Mouse (Mus musculus) brain, adult 2 months (tissue): ENCODE results near the gene Pacrg.

Experiments used
- DNase-seq: peaks from one replicate; pipeline ENCODE4 v3.0.0; 2011; ENCODE audit warnings: low read depth, low spot score

Pacrg gene

GRCm38 (mm10) chr17:10378467-10379175, 461.5 kb downstream of the Pacrg start:
- peak; percentile 75 for DNase-seq

DNA sequence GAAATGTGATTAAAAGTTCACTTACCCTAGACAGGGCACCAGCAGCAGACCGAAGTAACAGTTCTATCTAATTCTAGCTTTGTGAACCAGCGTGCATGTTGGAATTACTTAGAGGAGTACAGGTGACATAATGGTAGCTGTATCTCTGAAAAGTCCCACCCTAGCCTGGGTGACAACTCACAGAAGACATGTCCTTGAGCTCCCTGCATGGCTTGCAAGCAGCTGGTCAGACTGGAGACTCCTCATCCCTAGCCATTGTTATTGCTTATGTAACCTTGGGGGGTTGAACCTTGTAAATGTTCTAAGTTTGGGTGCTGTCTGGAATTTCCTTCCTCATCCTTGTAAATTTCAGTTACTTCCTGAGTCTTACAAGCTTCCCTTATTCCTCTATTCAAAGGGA, 462.5 kb downstream of the Pacrg start:
- no peak for DNase-seq

DNA sequence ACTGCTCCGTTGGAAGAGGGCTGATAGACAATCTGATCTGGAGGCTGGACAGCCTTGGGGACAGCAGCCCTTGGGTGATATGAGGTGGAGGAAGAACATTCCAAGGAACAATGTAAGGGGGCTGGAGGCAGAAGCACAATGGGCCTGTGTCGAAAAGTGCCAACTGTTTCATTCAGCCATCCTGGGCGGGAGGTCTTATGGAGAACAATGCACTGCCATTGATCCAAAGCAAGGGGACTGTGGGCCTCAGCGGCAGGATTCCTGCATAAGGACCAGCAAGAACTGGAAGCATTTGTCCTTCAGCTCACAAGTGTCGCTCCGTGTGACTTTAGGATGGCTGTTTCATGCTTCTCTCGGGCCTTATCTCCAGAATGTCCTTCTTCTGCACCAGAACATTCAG, 465.8 kb downstream of the Pacrg start:
- DNase-seq: peak; percentile 43

DNA sequence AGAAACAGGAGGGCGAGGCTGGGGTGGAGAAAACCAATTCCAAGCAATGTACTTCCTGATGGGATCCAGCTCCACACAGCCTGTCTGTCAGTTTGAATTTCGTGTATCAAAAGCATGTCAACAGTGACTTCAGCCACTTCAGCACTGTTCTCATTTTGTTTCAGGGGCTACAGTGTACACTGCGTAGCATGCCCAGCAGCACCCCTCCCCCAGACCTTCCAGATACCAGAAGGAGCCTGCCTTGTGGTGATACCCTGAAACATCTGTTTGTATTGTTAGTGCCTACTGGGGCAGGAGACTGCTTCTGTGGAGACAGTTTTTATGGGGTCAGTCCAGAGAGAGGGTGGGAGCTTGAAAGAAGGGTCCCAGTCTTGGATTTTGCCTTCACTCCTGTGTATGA, 466.4 kb downstream of the Pacrg start:
- no peak for DNase-seq

DNA sequence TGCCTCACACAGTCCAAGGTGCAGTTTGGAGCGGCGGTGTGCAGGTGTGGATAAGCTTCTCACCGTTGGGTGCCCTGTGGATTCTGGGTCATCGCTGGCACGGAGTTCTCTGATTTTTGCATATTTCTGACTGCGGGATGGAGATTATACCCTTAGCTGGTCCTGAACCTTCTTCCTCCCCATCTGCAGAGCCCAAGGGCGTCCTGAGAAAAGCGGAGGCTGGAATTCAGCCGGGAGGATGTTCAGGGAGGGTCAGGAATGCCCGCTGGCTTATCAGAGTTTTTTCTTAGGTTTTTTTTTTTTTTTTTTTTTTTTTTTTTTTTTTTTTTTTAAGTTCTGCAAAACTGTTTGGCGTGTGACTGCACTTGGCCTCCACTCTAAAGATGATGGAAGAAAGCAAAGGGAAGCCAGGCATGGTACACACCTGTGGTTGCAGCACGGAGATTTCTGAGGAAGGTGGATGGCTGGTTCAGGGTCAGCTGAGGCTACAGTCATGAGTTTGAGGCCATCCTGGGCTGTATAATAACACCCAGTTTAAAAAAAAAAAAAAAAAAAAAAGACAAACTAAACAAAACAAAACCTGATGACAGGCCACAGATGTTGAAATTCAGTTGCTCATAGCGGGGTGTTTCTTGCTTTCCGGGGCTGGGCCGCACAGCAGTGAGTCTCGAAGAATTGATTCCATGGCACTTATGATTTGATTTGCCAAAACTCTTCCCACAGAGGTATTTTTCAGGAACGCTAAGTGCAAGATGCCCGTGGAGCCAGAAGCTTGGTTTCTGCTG, 467.9 kb downstream of the Pacrg start:
- no peak for DNase-seq

DNA sequence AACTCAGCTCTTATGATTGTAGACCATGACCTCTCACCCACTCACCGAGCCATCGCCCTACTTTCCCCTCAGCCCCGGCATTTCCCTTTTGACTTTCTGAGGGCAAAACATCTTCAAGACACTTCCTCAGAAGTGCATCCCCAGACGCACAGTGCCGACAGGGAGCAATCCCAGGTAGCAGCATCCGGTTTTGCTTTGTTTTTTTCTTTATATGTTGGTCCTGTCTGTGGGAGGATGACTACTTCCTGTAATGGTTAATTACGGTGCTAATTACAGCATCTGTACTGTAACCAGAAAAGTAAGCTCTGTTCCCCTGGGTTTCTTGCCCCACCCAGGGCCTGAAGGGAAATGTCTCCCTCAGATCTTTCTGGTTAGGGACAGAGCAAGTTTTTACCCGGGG, 468.6 kb downstream of the Pacrg start:
- DNase-seq: no peak

- DNase-seq: peak; percentile 51
These were observed 469.4 kb downstream of the Pacrg start for GRCm38 (mm10) chr17:10370660-10371130.

DNA sequence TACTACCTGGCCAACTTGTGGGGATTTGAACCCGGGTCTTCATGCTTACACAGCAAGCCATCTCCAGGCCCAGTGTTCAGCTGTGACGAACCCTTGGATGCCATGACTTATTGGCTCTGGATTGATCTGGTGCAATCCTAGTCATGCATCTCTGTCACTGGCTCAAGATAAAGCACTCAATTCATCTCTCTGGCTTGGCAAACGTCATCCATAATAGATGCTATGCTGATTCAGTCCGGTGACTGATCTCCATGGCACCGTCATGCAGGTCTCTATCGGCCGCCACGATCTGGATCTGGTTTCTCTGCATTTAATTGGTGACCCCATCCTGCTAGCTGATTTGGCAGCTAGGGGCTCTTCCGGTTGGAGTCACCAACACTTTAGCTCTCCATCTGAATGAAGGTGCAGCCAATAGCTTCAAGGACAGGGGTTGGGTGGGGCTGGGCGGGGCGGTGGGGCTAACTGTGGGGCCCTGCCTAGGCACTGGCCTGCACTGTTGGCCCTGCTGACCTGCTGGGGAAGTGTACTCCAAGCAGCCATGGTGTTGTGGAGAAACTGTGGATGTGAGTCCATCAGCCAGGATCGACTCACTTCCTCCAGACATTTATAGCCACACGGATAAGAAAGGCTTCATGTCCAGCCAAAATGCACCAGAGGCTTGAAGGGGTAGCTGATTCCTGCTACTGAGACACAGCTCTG, 470.0 kb downstream of the Pacrg start:
- peak; percentile 53 for DNase-seq

DNA sequence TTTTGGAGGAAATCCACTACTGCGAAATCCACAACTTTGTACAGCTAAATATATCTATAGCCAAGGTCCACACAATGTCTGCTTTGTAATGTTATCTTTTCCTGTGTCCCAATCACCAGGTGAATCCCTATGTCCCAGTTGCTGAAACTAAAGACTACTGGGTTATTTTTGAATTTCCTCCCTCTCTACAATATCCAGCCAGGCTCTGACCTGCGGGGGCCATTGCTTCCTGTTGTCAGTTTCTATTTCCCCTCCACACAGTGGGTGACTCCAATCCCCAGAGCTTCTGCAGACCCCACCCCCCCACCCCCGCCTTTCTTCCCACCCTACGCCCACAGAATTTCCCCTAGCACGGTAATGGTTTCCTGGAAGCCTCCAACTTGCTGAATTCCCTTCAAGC, 473.1 kb downstream of the Pacrg start:
- DNase-seq: peak; percentile 13

- no peak for DNase-seq
These were observed 473.5 kb downstream of the Pacrg start for GRCm38 (mm10) chr17:10366577-10366976.

DNA sequence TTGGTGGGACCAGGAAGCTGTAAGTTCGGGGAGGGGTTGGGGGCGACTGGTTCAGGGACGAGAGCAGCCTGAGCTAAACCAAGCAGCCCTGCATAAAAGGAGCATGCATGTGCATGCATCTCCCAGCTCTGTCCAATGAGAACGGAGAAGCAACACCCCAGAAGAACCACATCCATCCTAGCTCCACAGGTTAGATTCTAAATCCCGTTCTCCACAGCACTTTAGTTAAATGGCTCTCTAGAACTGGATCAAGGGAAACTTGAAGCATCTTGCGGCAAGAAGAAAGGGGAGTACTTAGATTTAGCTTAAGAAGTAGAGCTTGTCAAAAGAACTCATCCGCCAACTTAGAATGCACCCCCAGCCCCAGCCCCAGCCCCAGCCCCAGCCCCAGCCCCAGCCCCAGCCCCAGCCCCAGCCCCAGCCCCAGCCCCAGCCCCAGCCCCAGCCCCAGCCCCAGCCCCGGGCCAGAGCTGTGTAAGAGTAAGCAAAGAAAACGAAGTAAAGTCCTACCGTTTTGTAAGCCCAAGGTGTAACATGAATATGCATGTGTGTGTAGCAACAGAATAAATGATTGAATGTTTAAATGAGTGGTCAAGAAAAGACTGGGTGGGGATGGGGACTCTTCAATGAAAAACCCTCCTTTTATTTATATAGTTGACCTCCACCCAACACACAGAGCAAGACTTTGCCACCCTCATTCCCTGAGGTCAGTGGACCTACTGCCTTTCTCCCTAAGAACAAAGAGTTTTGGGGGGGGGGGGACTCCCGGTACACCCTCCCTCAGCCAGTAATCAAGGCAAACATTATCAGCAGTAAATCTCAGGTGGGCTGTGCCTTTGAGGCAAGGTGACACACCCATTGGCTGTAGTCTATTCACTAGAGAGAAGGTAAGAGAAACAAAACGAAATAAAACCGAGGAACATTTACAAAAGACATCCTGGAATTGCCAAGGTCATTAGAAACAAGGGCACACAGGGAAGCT, 474.3 kb downstream of the Pacrg start:
- no peak for DNase-seq

DNA sequence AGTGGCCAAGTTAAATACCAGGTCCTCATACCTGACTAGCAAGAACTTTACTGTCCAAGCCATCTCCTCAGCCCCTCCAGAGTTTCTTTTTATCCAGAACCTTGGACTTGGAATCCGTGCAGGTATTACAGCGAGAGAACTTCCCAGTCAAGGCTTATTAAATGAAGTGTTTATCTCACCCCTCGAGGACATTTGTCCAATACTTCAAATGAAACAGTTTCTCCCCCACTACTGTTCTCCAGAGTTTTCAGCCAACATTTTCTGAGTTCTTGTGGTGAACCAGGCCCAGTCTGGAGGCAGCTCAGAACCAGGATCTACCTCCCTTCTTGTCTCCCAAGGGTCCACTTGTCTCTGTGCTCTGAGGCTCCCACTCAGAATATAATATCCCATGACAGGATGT, 477.0 kb downstream of the Pacrg start:
- no peak for DNase-seq

DNA sequence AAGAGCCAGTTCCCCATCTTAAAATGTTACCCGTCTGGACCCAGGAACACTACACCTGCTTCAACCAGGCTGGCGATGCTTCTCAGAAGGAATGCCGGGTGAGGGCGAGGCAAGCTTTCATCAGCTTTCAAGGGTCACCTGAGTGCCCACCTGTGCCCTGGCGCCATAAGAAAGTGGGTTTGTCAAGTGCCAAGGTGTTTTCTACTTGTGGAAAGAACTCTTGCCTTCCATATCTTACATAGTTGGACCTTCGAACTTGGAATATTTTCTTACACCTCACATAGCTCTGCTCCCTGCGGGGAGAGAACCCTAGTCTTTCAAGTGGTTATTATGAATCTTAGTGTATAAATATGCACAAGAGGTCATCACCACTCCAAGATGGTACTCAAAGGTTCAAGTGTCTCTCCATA, 478.2 kb downstream of the Pacrg start:
- DNase-seq: no peak

DNA sequence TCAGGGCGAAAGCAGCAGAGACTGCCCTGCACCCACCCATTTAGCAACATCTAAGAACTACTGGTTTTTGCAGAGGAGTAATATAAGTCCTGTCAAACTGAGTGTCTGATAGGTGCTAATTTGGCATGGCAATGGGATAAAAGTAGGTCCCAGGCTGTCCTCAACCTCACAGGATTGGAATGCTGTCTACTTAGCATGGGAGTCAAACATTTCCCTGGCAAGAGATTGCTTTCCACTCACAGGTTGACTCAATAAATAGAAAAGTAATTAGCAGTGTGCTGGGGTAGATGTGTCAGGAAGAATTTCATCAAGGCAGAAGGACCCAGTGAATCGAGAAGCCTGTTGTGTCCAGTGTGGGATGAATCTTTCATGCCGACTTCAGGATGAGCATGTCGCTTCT, 479.4 kb downstream of the Pacrg start:
- DNase-seq: no peak

DNA sequence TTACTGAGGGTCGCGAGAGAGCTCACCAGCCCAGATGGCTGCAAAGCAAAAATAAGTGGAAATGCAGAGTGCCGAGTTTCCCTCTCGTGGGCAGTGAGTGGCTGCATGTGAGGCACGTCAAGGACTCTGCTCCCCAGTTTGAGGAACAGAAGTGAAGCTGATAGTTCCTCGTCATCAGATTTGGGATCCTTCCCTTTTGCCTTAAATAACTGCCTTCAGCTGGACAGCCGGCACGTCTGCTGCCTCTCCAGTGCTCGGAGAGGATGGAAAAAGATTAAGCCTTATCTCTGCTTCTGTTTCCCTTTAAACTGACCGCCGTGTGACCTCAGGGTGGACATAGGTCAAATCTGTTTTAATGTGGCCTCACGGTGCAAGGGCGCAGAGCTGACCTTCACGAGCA, 480.6 kb downstream of the Pacrg start:
- DNase-seq: peak; percentile 67

GRCm38 (mm10) chr17:10357348-10357747, 482.8 kb downstream of the Pacrg start:
- DNase-seq: peak; percentile 49

GRCm38 (mm10) chr17:10356294-10356693, 483.8 kb downstream of the Pacrg start:
- DNase-seq: no peak

DNA sequence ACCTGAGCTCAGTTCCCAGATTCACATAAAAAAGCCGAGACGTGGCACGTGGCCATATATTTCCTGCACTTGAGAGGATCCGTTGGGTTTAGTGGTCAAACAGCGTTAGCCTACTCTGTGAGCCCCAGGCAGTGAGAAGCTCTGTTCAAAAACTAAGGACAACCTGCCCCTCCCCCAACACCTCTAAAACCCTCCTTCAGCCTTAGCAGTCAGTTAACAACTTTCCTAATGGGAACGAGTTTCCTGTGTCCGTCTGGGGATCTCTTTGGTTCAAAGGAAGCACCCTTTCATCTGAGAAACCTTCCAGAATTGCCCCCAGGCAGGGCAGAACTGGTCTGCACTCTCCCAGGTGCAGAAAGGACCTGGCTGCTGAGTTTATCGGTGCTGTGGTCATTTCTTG, 484.4 kb downstream of the Pacrg start:
- DNase-seq: no peak
